Mouse (Mus musculus) heart, postnatal 36 days (tissue): ENCODE data around the gene Arhgap4. TPM values are rescaled to one million over a fixed set of nuclear protein-coding genes. Genes with fewer than 3 reads are reported as not detected.

Experiments used
- DNase-seq, 2 experiments: peaks; one replicate each; pipeline ENCODE4 v3.0.0; 2021 to 2022
- intact Hi-C: fragments of 180-260 bp; cut with DNase I; formaldehyde crosslinking; loops from one replicate; pipeline ENCODE4 v1.15.1; 2025
- total RNA-seq, 2 experiments: library from RNA; stranded (reverse); gene quantifications; 2 replicates each; pipeline ENCODE4 v1.2.3; 2021

The Arhgap4 gene
- 1 to 10 TPM; 1.2 to 1.5 TPM for total RNA-seq

GRCm38 (mm10) chrX:73921823-73922549 is at the start of gene Arhgap4, which contains the start of gene Naa10:
TSS of gene Arhgap4 (minus strand) at chrX:73921870.
TSS of gene Naa10 (minus strand) at chrX:73921944.
- peak; percentile 85 to 87 for DNase-seq
- intact Hi-C loops: no loop called here

GRCm38 (mm10) chrX:73970781-73971180 is 49.1 kb upstream of the Arhgap4 start:
- DNase-seq: no peak
- intact Hi-C loops: no loop called here

GRCm38 (mm10) chrX:73969729-73970128 is 48.1 kb upstream of the Arhgap4 start:
- intact Hi-C loops: loop anchor here (2.0 to 5.0 kb wide), 3 partner anchors 53 to 443 kb away; partner anchors contain the start of gene Irak1

GRCm38 (mm10) chrX:73969167-73969566 is 47.5 kb upstream of the Arhgap4 start:
- intact Hi-C loops: loop anchor here (2.0 to 5.0 kb wide), 3 partner anchors 54 to 443 kb away; partner anchors contain the start of gene Irak1
- DNase-seq: no peak

More at GRCm38 (mm10) chrX:73969729-73970128, 48.1 kb upstream of the Arhgap4 start:
- no peak for DNase-seq

GRCm38 (mm10) chrX:73967177-73968075 is 45.8 kb upstream of the Arhgap4 start:
- peak; percentile 80 to 91 for DNase-seq
- intact Hi-C loops: loop anchor here (2.0 to 5.0 kb wide), 3 partner anchors 55 to 445 kb away; partner anchors contain the start of gene Irak1

- intact Hi-C loops: loop anchor here (5.0 kb wide), 2 partner anchors 121 to 446 kb away; no protein-coding TSS in a partner anchor
- peak; percentile 87 to 90 for DNase-seq
These were observed 44.8 kb upstream of the Arhgap4 start, which contains the start of gene Hcfc1 for GRCm38 (mm10) chrX:73966248-73967176. TSS of gene Hcfc1 (minus strand) at chrX:73966357.

- intact Hi-C loops: loop anchor here (5.0 kb wide), 2 partner anchors 122 to 447 kb away; no protein-coding TSS in a partner anchor
These were observed 43.6 kb upstream of the Arhgap4 start for GRCm38 (mm10) chrX:73965307-73965706.

GRCm38 (mm10) chrX:73964363-73964762 is 42.7 kb upstream of the Arhgap4 start:
- intact Hi-C loops: no loop called here
- no peak for DNase-seq

More at GRCm38 (mm10) chrX:73965307-73965706, 43.6 kb upstream of the Arhgap4 start:
- DNase-seq: peak in 1 of 2 experiments; percentile 24

GRCm38 (mm10) chrX:73954988-73955387 is 33.3 kb upstream of the Arhgap4 start:
- intact Hi-C loops: loop anchor here (5.0 kb wide), 1 partner anchor 283 kb away; the partner anchor contains the start of gene Slc6a8
- DNase-seq: no peak

GRCm38 (mm10) chrX:73952603-73953002 is 30.9 kb upstream of the Arhgap4 start:
- intact Hi-C loops: loop anchor here (5.0 kb wide), 1 partner anchor 280 kb away; the partner anchor contains the start of gene Slc6a8
- DNase-seq: no peak

GRCm38 (mm10) chrX:73949341-73949740 is 27.7 kb upstream of the Arhgap4 start:
- intact Hi-C loops: loop anchor here (2.0 kb wide), 1 partner anchor 151 kb away; no protein-coding TSS in a partner anchor
- DNase-seq: no peak

GRCm38 (mm10) chrX:73948647-73949046 is 27.0 kb upstream of the Arhgap4 start:
- peak; percentile 49 to 56 for DNase-seq
- intact Hi-C loops: loop anchor here (2.0 kb wide), 1 partner anchor 150 kb away; no protein-coding TSS in a partner anchor

GRCm38 (mm10) chrX:73946896-73947295 is 25.2 kb upstream of the Arhgap4 start:
- DNase-seq: no peak
- intact Hi-C loops: no loop called here

- DNase-seq: no peak
- intact Hi-C loops: no loop called here
These were observed 20.6 kb upstream of the Arhgap4 start for GRCm38 (mm10) chrX:73942294-73942693.

GRCm38 (mm10) chrX:73941860-73942259 is 20.2 kb upstream of the Arhgap4 start:
- intact Hi-C loops: no loop called here
- no peak for DNase-seq

GRCm38 (mm10) chrX:73931871-73932270 is 10.2 kb upstream of the Arhgap4 start:
- DNase-seq: no peak
- intact Hi-C loops: no loop called here

- DNase-seq: peak; percentile 55 to 61
- intact Hi-C loops: no loop called here
These were observed 8.9 kb upstream of the Arhgap4 start, which contains the start of gene Renbp for GRCm38 (mm10) chrX:73930402-73931062. TSS of gene Renbp (minus strand) at chrX:73930850.

- DNase-seq: no peak
- intact Hi-C loops: no loop called here
These were observed 846 bp upstream of the Arhgap4 start for GRCm38 (mm10) chrX:73922550-73922882.

- no peak for DNase-seq
- intact Hi-C loops: no loop called here
These were observed 316 bp downstream of the Arhgap4 start for GRCm38 (mm10) chrX:73921285-73921822.
